Mouse (Mus musculus): ENCODE data around the gene Zfp750.

Zfp750 gene

DNA sequence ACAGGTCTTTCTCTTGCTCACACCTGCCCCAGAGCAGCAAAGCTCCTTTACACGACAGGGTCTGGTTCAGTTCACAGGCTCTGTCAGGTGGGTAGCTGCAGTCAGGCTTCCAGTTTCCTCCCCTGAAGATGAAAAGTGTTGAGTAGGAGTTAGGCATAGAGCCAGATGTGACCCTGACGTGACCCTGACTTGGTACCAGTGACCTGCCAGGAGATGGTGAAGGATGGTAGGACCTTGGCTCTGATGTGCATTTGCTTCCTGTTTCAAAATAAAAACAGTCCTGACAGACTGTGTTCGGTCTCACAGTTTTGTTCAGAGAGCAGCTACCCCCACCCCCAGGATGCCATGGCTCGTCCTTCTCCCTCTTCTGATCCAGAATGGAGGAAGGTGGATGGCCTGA, 23.3 kb upstream of the Zfp750 start:
- no peak for DNase-seq (ENCODE audit: low read depth, low spot score)

DNA sequence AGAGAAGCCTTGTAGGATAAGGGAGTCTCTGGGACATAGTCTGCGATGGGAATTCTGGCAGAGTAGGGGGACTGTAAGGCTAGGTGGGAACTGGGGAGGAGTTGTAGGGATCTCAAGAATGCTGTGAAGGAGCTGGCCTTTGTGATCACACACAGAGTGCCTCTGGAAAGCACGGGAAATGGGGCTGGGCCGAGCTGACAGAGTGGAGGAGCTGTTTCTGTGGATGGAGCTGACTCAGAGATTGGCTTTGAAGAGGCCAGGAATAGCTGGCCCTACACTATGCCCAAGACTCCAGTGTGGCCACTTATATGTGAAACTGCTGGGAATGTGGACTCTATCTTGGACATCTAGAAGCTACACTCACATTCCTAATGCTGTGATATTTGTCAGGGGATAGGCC, 17.4 kb upstream of the Zfp750 start:
- DNase-seq (ENCODE audit: low read depth, low spot score): no peak

DNA sequence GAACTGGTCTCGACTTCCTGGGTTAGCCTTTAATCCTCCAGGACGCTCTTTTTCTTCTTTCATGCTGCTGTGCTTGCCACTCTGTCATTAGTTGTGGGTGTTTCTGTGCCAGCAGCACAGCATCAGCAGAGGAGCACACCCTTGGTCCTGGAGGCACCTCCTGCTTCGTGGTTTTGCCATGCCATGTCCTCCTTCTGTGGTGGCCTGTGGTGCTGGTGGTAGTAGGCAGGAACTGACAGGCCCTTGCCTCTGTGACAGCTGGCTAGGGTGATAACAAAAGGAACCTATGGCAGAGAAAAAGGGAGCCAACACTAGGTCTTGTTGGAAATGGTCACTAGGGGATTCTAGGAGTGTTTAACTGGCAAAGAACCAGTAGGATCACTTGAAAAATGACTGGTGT, 10.6 kb upstream of the Zfp750 start:
- no peak for DNase-seq (ENCODE audit: low read depth, low spot score)

DNA sequence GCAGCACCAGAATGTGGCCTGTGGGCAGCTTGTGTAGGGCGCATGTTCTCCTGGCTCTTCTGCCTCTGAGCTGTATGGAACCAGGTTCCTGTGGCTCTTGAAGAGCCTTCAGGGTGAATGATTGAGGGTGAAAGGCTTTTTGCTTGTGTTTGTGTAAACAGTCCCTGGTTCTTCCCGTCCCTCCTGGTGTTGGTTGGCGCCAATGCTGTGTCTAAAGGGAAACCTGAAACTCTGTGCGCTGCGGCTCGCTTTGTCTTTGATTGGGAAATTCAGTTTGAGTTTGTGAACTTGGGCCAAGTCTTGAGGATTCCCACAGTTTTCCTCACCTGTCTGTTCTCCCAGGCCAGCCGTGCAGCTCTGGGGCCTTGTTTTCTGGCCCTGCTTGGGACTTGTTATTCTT, 5.1 kb upstream of the Zfp750 start:
- no peak for DNase-seq (ENCODE audit: low read depth, low spot score)

DNA sequence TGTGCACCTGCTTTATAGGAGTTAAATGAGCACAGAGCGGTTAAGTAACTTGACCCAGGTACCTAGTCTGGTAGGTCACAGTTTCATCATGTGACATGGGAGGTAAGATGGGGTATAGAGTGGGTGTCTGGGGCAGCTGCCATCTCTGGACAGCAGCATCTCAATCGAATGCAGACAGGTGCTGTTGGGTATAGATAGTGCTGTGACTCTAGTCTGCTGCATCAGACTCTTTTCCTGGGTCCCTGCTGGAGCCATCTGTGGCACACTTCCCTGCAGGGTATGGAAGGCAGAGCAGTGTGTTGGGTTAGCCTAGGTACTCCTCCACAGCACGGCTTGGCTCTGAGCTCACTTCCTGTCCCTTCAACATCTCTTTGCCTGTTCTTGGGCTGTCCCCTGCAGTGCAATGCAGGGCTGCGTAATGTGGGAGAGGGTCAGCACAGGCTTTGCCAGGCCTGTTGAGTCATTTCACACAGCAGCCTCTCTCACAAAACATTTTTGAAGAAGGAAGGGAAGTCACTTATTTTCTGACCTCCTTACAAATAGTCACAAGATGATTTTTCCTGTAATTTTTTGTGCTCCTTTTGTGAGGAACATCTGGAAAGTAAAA, 3.1 kb upstream of the Zfp750 start:
- DNase-seq (ENCODE audit: low read depth, low spot score): no peak

DNA sequence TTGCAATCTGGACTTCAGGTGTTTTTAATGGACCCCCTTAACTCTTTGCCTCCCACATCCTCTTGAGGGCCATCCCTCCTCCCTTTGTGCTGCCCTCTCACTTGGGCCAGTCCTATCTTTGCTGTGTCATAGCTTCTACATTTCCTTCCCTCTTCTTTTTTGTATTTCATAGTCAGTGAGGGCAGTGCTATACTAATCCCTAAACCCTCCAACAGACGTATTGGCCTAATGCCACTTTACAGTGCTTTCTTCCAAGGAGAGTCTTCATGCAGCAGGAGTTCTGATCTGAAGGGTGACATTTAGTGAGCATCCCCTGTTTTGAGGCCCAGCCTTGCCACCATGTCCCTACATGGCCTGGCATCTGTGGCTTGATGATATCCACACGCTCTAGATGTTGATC, 1.6 kb upstream of the Zfp750 start:
- no peak for DNase-seq (ENCODE audit: low read depth, low spot score)

DNA sequence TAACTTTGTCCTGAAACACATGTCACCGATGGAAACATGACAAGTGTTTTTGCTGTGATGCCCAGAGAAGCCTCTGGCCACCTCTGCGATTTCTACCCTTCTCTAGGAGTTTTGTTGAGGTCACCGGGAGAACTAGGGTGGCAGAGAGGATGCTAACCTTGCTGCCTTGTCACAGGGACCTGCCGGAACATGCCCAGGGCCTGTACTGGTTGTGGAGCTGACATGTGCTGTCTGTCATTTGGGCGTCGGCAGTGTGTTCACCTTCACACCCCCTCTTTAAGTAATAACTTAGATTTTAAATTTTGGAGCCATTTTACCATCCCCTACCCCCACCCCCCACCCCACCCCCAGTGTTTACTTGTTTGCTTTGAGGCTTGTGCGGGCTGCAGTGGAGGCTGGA, 570 bp upstream of the Zfp750 start:
- no peak for DNase-seq (ENCODE audit: low read depth, low spot score)

DNA sequence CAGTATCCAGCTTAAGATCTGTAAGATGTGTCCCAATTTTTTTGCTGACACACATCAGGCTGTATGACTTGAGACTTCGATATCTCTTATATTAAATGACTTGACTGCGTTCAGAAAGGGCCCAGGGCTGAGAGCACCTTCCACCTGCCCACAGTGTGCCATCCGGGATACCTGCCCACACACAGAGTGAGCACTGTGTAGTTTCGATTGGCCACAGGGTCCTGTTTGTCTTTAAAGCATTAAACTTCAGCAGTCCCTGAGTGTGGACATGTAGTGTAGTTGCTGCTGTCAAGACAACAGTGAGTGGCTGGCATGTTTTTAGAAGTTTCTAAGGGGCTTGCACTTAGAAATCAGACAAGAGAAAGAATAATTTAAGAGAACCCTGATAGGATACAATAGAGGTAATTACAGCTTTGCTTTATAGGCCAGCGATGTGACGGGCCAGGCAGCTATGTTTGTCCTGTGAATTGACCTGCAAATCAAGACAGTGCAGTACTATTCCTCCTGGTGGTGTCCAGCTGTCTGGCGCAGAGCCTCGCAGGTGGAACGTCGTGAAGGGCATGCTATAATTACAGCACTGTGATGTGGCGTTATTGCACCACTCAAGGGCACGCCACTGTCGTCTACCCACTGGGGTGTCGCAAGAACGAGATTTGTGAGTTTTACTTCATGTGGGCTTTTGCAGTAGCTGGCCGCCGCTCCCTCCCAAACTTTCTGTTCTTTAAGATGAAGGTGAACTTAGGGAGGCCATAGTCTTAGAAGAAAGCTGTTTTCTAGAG, 1.3 kb downstream of the Zfp750 start:
- no peak for DNase-seq (ENCODE audit: low read depth, low spot score)

DNA sequence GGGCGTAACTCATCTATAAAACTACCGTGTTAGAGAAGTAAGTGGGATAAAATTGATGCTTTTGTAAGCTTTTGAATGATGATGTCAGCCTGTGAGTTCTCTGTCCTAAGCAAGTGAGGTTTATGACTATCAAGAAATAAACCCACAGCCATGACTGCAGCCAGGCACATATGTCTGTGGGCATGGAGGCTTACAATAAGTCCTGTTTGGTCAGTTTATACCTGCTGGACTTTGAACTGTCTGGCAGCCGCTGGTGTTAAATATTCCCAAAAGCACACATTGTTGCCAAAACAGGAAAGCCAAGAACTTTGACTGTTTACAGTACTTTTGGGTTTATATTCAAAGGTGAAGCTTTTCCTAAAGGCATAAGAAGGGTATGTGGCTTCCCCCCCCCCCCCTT, 2.2 kb downstream of the Zfp750 start:
- no peak for DNase-seq (ENCODE audit: low read depth, low spot score)

DNA sequence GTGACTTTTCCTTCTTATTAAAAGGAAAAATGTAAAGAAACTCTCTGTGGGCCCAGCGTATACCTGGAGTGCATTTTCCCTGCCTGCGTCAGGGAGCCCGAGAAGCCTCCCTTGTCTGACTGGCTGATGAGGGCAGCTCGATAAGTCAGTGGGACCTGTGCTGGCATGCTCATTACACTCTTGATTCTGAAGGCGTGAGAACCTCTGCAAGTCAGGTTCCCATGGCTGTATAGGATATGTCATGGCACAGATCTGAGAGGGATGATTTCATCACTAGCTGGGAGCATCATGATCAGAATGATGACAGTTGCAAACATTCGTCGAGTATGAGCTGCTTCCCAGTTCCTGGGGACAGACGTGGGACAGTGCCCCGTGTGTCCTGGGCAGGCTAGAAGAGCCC, 3.1 kb downstream of the Zfp750 start:
- no peak for DNase-seq (ENCODE audit: low read depth, low spot score)

DNA sequence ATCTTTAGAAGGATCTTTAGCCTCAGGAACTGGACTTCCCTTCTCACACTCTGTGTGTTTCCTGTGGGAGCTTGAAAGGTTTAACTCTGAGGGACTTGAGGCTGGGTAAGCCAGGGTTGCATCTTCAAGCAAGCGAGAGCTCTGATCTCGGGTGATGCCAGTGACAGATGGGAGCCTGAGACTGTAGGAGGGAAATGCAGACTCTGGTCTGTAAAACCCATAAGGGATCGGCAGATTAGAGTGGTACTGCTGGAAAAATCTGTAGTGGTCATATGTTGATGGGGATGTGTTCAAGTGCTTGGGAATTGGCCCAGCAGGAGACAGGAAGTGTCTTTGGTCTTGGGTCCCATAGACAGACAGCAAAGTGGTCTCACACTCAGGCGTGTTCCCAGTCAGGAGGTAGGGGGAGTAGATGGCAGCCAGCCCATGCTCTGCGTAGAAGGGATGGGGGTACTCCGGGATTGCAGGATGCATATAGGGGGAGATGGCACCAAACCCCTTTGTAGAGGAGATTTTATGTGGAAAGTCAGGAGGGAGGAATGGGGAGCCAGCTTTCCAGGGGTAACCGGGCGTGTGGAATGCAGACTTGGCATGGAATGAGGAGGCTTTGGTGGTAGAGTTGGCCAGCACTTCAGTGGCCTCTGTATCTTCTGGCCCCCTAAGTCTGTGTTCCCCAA, 6.1 kb downstream of the Zfp750 start:
- DNase-seq (ENCODE audit: low read depth, low spot score): no peak

DNA sequence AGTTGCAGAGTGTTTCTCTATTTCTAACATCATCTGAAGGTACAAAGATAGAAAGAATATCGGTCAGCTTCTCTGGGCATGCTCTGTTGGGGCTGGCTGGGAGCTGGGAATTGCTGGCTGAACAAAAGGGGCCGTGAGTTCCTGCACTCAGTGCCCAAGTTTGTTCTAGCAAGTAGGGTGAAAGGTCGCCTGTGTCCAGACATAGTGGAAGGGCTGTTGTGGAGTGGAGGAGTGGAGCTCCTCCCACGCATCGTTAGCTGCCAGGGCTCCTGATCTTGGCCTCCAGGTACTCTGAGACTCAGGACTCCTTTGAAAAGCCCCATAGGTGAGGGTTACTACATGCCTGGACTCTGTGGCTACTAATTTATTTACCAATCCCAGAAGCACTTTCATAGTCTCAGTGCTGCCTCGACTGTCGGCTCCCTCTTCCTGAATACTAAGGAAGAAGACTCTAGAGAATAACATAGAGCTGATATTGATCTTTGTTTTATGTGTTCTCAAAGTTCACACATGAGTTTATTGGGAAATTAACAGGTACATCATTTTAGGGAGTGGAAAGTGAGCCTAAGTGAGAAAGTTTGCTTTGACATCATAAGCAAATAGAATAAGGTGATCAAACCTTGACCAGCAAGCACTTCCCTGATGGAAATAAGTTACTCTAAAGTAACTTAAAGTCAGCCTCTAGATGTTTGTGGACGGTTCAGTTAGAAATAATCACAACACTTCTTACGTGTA, 8.5 kb downstream of the Zfp750 start:
- no peak for DNase-seq (ENCODE audit: low read depth, low spot score)

DNA sequence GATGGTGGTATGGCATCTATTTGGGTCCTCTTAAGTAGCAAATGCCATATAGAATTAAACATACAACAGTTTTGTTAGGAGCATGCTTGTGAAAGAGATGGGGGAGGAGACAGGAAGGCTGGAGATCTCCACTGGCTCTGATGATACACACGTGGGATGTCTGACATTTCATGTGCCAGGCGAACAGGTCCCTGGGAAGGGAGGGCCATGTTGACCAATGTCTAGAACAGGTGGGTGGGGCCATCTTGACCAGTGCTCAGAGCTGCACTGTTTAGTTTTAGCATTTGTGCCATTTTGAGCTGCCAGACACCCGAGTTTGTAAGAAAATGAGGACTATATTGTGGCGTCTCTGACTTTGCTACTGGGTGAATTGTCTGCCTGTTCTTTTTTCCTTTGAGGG, 10.7 kb downstream of the Zfp750 start:
- no peak for DNase-seq (ENCODE audit: low read depth, low spot score)

DNA sequence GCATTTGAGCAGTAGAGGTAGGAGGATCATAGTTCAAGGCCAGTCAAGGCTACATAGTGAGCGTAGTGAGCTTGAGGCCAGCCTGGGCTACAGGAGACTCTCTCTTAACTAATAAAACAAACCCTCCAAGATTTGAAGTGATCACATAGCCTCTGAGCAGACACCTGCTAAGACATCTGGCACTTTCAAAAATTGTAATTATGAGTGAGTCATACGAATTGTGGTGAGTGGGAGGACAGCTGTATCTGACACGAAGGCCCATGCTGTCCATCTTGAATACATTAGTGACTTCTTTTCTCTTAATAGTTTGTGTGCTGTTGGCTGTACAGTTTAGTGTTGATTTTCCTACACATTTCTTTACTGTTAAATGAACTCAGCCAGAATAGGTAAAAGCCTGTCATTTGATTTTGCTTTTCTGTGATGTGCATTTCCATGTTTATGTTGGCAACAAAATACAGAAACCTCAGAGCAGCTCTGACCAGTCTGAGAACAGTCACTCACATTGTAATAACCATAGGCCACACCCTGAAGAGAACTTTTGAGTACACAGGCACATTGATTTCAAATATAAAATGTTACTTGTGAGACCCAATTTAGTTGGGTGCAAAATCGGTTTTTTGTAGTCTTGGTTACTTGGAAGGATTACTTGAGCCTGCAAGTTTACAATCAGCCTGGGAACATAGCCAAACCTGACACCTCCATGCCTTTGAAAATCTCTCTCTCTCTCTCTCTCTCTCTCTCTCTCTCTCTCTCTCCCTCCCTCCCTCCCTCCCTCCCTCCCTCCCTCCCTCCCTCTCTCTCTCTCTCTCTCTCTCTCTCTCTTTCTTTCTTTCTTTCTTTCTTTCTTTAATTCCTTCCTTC, 16.9 kb downstream of the Zfp750 start:
- no peak for DNase-seq (ENCODE audit: low read depth, low spot score)

DNA sequence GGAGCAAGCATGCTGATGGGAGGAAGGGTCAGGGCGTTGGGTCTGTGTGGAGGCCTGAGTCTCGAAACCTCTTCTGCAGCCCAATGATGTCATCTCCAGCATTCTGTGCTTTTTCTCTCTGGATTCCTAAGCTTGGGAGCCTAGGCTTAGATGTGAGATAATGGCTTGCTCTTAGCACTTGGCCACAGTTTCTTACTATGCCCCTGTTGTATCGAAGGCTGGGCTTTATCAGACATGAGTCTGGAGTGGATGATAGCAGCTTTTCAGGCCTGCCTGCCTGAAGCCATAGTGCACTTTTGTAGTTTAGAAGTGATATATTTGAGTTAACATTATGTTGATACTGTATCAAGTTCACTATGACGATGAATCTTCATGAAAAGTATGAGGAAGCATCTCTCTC, 17.6 kb downstream of the Zfp750 start:
- DNase-seq (ENCODE audit: low read depth, low spot score): no peak

DNA sequence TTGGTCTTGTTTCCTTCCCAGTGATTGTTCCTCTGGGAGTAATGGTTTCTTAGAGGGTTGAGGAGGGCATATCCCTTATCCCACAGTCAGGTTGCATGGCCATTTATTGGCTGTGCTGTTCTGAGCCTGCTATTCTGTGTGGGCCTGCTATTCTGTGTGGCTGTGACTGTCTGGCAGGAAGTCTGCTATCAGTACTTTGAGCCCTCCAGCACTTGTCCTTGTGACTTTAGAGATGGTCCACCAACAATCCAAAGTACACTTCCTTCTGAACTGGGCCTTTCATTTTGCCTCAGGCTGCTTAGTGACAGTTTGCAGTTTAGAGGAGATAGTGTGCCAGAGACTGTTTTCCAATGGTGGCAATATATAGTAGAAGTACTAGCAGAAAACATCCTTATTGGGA, 18.5 kb downstream of the Zfp750 start:
- DNase-seq (ENCODE audit: low read depth, low spot score): no peak

DNA sequence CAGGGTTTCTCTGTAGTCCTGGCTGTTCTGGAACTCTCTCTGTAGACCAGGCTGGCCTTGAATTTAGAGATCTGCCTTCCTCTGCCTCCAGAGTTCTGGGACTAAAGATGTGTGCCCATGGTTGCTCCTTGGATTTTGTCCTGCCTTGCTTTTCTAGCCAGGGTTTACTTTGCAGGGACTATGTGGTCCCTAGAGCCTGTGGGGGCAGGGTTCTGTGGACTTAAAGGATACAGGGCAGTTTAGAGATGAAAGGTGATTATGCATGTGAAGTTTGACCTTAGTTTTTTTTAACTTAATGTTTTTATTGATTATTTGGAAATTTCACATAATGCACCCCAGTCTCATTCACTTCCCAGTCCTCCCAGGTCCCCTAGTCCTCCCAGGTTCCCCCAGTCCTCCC, 28.5 kb downstream of the Zfp750 start:
- no peak for DNase-seq (ENCODE audit: low read depth, low spot score)

DNA sequence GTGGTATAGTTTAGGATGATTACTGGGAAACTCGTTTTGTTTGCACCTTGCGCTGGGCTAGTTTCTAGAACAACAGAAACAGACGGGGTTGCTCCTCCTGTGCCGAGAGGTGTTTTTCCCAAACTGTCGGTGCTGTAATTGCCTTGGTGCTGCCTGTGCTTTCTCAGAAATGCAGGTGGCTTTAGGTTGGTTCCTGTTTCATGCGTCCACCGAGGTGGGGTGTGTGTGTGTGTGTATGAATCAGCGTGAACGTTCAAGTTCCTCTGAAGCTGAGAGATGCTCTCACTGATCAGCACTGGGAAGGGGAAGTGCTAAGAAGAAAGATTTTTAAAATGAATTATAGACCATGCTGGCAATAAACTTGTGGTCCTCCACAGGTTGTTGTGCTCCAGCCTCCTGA, 33.3 kb downstream of the Zfp750 start:
- DNase-seq (ENCODE audit: low read depth, low spot score): peak; percentile 88

DNA sequence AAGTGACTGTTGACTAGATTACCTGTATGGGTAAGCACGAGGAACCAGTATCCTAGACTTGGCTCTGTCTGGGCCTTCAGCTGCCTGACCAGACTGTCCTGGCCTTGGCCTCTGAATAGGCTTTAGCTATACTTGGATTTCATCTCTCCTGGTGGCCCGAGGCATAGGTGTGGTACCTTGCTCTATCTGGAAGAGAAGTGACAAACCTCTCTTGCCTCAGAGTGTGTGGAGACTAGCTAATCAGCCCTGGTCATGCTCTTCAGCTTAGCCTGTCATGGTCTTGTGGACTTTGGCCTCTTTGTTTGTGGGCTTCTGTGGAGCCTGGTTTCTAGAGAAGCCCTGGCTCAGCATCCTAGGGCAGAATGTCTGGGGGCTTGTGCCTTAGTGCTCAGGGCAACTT, 38.0 kb downstream of the Zfp750 start:
- DNase-seq (ENCODE audit: low read depth, low spot score): no peak

DNA sequence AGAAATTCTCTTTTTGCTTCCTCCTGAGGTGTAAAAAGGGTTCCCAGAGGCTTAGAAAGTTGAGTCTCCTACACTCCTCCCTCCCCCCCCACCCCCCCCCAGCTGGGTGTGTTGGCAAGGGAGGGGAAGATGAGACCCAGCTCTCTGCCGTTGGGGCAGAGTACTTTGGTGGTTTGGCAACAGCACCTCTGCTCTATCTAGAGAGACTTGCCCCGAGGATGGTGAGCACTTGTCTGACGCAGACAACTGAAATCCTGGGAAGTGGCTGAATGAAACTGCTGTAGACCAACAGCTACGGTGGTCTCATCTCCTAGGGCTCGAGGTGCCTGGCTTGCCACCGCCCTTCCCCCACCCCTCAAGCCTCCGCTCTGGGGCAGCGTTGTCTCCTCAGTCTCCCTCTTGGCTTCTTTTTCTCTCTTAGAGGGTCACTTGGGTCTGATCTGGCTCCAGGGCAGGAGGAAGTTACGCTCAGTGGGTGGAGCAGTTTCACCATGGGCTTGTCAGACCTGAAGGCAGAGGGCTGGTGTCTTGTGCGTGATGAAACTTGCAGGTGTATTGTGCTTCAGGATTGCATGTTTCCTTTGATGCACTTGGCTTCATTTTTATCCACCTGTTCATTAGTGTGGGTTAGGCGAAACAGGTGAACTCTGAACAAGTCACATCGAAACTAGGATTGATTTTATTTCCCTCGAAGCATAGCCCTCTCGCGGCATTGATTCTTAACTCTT, 39.5 kb downstream of the Zfp750 start:
- DNase-seq (ENCODE audit: low read depth, low spot score): peak; percentile 37

Measured in A20 (cell line).